Mouse (Mus musculus): ENCODE data around the gene Rap2a. TPM values are rescaled to one million over a fixed set of nuclear protein-coding genes. Genes with fewer than 3 reads are reported as not detected.
A peak's percentile ranks its signal among the peaks of the same experiment; 100 is the strongest.

Gene Rap2a
- polyA plus RNA-seq, 1 experiment from 2014 or later, result 19.2 TPM

DNA sequence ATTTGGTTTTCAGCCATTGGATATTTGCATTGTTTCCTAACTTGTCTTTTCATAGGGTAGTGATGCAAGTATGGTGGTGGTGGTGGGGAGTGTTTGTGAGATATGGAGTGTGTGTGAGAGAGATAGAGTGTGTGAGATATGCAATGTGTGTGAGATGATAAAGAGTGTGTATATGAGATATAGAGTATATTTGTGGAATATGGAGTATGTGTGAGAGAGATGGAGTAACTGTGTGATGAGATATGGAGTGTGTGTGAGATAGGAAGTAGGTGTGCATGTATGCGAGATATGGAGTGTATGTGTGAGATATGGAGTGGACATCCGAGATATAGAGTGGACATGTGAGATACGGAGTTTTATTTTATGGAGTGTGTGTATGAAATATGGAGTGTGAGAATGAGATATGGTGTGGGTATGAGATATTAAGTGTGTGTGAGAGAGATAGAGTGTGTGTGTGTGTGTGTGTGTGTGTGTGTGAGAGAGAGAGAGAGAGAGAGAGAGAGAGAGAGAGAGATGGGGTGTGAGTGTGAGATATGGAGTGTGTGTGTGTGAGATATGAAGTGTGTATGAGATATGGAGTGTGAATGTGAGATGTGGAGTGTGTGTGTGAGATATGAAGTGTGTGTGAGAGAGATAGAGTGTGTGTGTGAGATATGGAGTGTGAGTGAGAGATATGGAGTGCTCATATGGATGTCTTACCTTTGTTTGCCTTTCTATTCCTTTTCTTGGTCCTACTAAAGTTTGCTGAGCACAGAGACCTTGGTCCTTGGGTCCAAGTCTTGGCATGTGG, 14.1 kb upstream of the Rap2a start:
- no peak for ATAC-seq (ENCODE audit: low FRiP score)
- Histone ChIP-seq H3K4me3 (ENCODE audit: low read depth, low read length) (no peak overlapping the region), H3K4me1 (replicated peaks; ENCODE audit: control insufficient read depth, insufficient read depth, low read length) (no peaks in the 10 kb centered on the region), H3K9ac (ENCODE audit: low read depth, low read length) (no peak overlapping the region), H3K27me3 (ENCODE audit: control insufficient read depth, insufficient read depth, low read length) (no peaks in the 10 kb centered on the region), H3K36me3 (ENCODE audit: control insufficient read depth, insufficient read depth, low read length) (no peaks in the 10 kb centered on the region), H3K27ac (ENCODE audit: low read depth, low read length) (no peak overlapping the region), H3K4me2 (replicated peaks; ENCODE audit: low read depth, low read length) (no peak overlapping the region), H3K9me3 (ENCODE audit: control insufficient read depth, low read length) (no peaks in the 10 kb centered on the region)
- no peak for DNase-seq (ENCODE audit: low spot score)
- 95% methylated on average over 3 of the region's 3 CpGs for WGBS

DNA sequence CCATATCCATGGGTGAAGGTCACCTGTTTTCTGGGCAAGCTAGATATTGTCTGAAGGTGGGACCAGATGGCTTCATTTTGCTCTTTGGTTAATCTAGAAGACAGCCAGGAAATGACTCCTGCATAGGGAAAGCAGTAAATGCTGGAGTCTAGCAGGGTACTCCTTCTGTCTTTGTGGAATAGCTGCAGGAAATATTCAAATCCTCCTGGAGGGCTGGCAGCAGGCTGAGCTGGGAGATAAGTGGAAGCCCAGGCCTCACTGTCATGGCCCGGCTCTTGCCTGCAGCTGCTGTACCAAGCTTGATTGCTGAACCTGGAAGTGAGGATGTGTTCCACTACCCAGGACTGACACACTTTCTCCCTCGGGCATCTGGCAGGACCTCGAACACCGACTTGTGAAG, 11.4 kb upstream of the Rap2a start:
- H3K36me3 ChIP-seq (ENCODE audit: control insufficient read depth, insufficient read depth, low read length), result no peaks in the 10 kb centered on the region
- no peak for ATAC-seq (ENCODE audit: low FRiP score)
- H3K4me2 ChIP-seq (replicated peaks; ENCODE audit: low read depth, low read length), result no peak overlapping the region
- no peak overlapping the region for H3K4me3 ChIP-seq (ENCODE audit: low read depth, low read length)
- no peak overlapping the region for H3K27ac ChIP-seq (ENCODE audit: low read depth, low read length)
- H3K9me3 ChIP-seq (ENCODE audit: control insufficient read depth, low read length), result no peaks in the 10 kb centered on the region
- H3K27me3 ChIP-seq (ENCODE audit: control insufficient read depth, insufficient read depth, low read length), result no peaks in the 10 kb centered on the region
- no peak overlapping the region for H3K9ac ChIP-seq (ENCODE audit: low read depth, low read length)
- no peak for DNase-seq (ENCODE audit: low spot score)
- 87% methylated on average over 4 of the region's 4 CpGs for WGBS
- no peaks in the 10 kb centered on the region for H3K4me1 ChIP-seq (replicated peaks; ENCODE audit: control insufficient read depth, insufficient read depth, low read length)

GRCm38 (mm10) chr14:120469126-120469790, 9.0 kb upstream of the Rap2a start:
- no peak for DNase-seq (ENCODE audit: low spot score)
- H3K27me3 ChIP-seq (ENCODE audit: control insufficient read depth, insufficient read depth, low read length), result no peaks in the 10 kb centered on the region
- H3K27ac ChIP-seq (ENCODE audit: low read depth, low read length), result no peak overlapping the region
- no peaks in the 10 kb centered on the region for H3K4me1 ChIP-seq (replicated peaks; ENCODE audit: control insufficient read depth, insufficient read depth, low read length)
- H3K36me3 ChIP-seq (ENCODE audit: control insufficient read depth, insufficient read depth, low read length), result no peaks in the 10 kb centered on the region
- H3K4me2 ChIP-seq (replicated peaks; ENCODE audit: low read depth, low read length), result no peak overlapping the region
- ATAC-seq (ENCODE audit: low FRiP score), result no peak
- 87% methylated on average over 14 of the region's 14 CpGs for WGBS
- no peak overlapping the region for H3K9ac ChIP-seq (ENCODE audit: low read depth, low read length)
- no peaks in the 10 kb centered on the region for H3K9me3 ChIP-seq (ENCODE audit: control insufficient read depth, low read length)
- no peak overlapping the region for H3K4me3 ChIP-seq (ENCODE audit: low read depth, low read length)

- ATAC-seq (ENCODE audit: low FRiP score) (no peak), DNase-seq (ENCODE audit: low spot score) (no peak)
- WGBS, result 72% methylated on average over 7 of the region's 7 CpGs
- Histone ChIP-seq H3K36me3 (ENCODE audit: control insufficient read depth, insufficient read depth, low read length) (no peaks in the 10 kb centered on the region), H3K4me1 (replicated peaks; ENCODE audit: control insufficient read depth, insufficient read depth, low read length) (no peaks in the 10 kb centered on the region), H3K4me2 (replicated peaks; ENCODE audit: low read depth, low read length) (no peak overlapping the region), H3K27me3 (ENCODE audit: control insufficient read depth, insufficient read depth, low read length) (no peaks in the 10 kb centered on the region), H3K27ac (ENCODE audit: low read depth, low read length) (no peak overlapping the region), H3K9ac (ENCODE audit: low read depth, low read length) (no peak overlapping the region), H3K4me3 (ENCODE audit: low read depth, low read length) (no peak overlapping the region; the same call in 1 of the 2 replicates), H3K9me3 (ENCODE audit: control insufficient read depth, low read length) (no peaks in the 10 kb centered on the region)
These were observed 2.0 kb upstream of the Rap2a start for GRCm38 (mm10) chr14:120476186-120476697.

DNA sequence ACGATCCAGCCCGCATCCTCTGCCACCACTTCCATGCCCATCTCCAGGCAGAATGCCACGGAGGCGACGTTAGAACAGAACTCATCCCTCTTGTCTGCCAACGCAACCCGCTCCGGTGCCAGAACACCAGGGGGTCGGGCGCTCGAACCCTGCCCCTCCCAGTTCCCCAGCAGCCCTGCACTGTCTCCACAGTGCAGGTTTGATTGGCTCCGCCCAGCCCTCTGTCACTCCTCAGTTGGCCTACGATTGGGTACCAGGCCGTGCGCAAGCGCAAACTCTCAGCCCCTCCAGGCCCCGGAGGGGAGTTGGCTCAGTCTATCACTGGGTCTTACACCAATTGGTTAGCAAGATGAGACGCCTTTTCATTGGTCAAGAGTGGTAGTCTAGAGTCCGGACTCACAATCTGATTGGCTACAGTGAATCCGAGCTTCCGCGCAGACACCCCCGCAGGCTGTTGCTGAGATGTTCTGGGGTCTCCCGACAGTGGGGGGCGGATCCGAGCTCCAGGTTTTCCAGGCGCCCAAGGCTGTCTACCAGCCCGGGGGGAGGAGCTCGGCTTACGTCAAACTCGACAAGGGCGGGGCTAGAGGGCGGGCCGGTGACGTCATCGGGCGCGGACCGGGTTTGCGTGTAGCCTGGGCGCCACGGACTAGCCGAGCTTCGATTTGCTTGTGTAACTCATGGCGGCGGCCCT, 809 bp upstream of the Rap2a start:
- Histone ChIP-seq H3K4me3 (ENCODE audit: low read depth, low read length) (peak overlapping the region; percentile 79), H3K9me3 (ENCODE audit: control insufficient read depth, low read length) (no peaks in the 10 kb centered on the region), H3K27ac (ENCODE audit: low read depth, low read length) (peak overlapping the region; percentile 93), H3K4me2 (replicated peaks; ENCODE audit: low read depth, low read length) (peak overlapping the region; percentile 79), H3K9ac (ENCODE audit: low read depth, low read length) (peak overlapping the region; percentile 85), H3K27me3 (ENCODE audit: control insufficient read depth, insufficient read depth, low read length) (no peaks in the 10 kb centered on the region), H3K4me1 (replicated peaks; ENCODE audit: control insufficient read depth, insufficient read depth, low read length) (no peaks in the 10 kb centered on the region), H3K36me3 (ENCODE audit: control insufficient read depth, insufficient read depth, low read length) (no peaks in the 10 kb centered on the region)
- under 1% methylated on average over 46 of the region's 46 CpGs for WGBS
- ATAC-seq (ENCODE audit: low FRiP score), result peak; percentile 96
- peak; percentile 98 for DNase-seq (ENCODE audit: low spot score)

DNA sequence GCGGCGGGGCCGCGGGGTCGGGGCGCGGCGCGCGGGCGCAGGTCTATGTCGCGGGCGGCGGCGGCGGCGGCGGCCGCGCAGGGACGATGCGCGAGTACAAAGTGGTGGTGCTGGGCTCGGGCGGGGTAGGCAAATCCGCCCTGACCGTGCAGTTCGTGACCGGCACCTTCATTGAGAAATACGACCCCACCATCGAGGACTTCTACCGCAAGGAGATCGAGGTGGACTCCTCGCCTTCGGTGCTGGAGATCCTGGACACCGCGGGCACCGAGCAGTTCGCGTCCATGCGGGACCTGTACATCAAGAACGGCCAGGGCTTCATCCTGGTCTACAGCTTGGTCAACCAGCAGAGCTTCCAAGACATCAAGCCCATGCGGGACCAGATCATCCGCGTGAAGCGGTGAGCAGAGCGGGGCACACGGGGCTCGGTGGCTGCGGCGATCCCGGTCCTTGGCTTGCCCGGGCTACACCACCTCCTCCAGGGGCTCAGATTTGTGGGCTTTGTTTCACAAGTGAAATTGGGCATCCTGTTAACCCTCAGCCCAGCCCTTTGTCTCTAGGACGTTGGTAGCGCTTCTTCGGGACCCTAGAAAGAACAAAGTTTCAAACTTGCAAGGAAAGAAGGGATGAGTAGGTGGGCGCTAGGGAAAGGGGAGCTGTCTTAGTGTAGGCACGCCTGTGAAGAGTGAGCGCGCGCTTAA, 547 bp downstream of the Rap2a start:
- Histone ChIP-seq H3K36me3 (ENCODE audit: control insufficient read depth, insufficient read depth, low read length) (no peaks in the 10 kb centered on the region), H3K9me3 (ENCODE audit: control insufficient read depth, low read length) (no peaks in the 10 kb centered on the region), H3K4me2 (replicated peaks; ENCODE audit: low read depth, low read length) (peak overlapping the region; percentile 79), H3K27ac (ENCODE audit: low read depth, low read length) (peak overlapping the region; percentile 93), H3K4me3 (ENCODE audit: low read depth, low read length) (peak overlapping the region; percentile 79), H3K4me1 (replicated peaks; ENCODE audit: control insufficient read depth, insufficient read depth, low read length) (no peaks in the 10 kb centered on the region), H3K27me3 (ENCODE audit: control insufficient read depth, insufficient read depth, low read length) (no peaks in the 10 kb centered on the region), H3K9ac (ENCODE audit: low read depth, low read length) (peak overlapping the region; percentile 85)
- DNase-seq (ENCODE audit: low spot score) (no peak), ATAC-seq (ENCODE audit: low FRiP score) (no peak; the same call in 1 of the 2 replicates)
- under 1% methylated on average over 59 of the region's 62 CpGs for WGBS

GRCm38 (mm10) chr14:120480341-120480900, 2.2 kb downstream of the Rap2a start:
- Histone ChIP-seq H3K36me3 (ENCODE audit: control insufficient read depth, insufficient read depth, low read length) (no peaks in the 10 kb centered on the region), H3K9me3 (ENCODE audit: control insufficient read depth, low read length) (no peaks in the 10 kb centered on the region), H3K4me3 (ENCODE audit: low read depth, low read length) (no peak overlapping the region), H3K27ac (ENCODE audit: low read depth, low read length) (no peak overlapping the region), H3K4me1 (replicated peaks; ENCODE audit: control insufficient read depth, insufficient read depth, low read length) (no peaks in the 10 kb centered on the region), H3K4me2 (replicated peaks; ENCODE audit: low read depth, low read length) (no peak overlapping the region), H3K9ac (ENCODE audit: low read depth, low read length) (no peak overlapping the region), H3K27me3 (ENCODE audit: control insufficient read depth, insufficient read depth, low read length) (no peaks in the 10 kb centered on the region)
- 85% methylated on average over 8 of the region's 8 CpGs for WGBS
- DNase-seq (ENCODE audit: low spot score) (no peak), ATAC-seq (ENCODE audit: low FRiP score) (no peak)

DNA sequence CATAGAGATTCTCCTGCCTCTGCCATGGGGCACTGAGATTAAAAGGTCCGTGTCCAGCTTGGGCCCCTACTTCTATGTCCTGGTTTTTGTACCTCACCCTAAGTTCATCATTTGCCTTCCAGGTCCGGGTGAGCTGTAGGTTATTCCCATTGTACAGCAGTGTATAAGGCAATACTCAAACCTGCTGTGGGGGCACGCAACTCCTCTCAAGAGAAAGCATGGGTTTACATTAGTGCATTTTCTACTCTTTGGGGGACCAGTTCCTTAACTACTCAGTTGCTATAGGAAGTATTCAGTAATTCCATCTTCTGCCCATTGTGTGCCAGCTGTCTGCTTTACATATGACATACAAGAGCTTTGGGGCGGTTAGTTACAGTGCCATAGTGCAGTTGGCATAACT, 2.7 kb downstream of the Rap2a start:
- 98% methylated on average over 4 of the region's 4 CpGs for WGBS
- ATAC-seq (ENCODE audit: low FRiP score) (no peak), DNase-seq (ENCODE audit: low spot score) (no peak)
- Histone ChIP-seq H3K27me3 (ENCODE audit: control insufficient read depth, insufficient read depth, low read length) (no peaks in the 10 kb centered on the region), H3K9me3 (ENCODE audit: control insufficient read depth, low read length) (no peaks in the 10 kb centered on the region), H3K9ac (ENCODE audit: low read depth, low read length) (no peak overlapping the region), H3K36me3 (ENCODE audit: control insufficient read depth, insufficient read depth, low read length) (no peaks in the 10 kb centered on the region), H3K4me2 (replicated peaks; ENCODE audit: low read depth, low read length) (no peak overlapping the region), H3K27ac (ENCODE audit: low read depth, low read length) (no peak overlapping the region), H3K4me3 (ENCODE audit: low read depth, low read length) (no peak overlapping the region), H3K4me1 (replicated peaks; ENCODE audit: control insufficient read depth, insufficient read depth, low read length) (no peaks in the 10 kb centered on the region)

Data from hindbrain, embryonic 11.5 days (tissue).